Mouse (Mus musculus): Measurements from ENCODE around the gene Etnppl.

GRCm38 (mm10) chr3:130646110-130646810 is 29.0 kb downstream of the Etnppl start:
- no peak for TF ChIP-seq POLR2A (IDR thresholded peaks at IDR 0.05; ENCODE audit: control insufficient read depth in 1 of 2, insufficient read depth in 1 of 2, low read depth in 1 of 2, low read length in 2 of 2, poor library complexity in 1 of 2)
- TF ChIP-seq ZNF384 (IDR thresholded peaks at IDR 0.05; ENCODE audit: low read depth, low read length): no peak
- TF ChIP-seq NELFE (IDR thresholded peaks at IDR 0.05; ENCODE audit: low read depth, low read length): no peak
- no peak for TF ChIP-seq CTCF (IDR thresholded peaks at IDR 0.05 in 2 of 3, conservative IDR thresholded peaks at IDR 0.05 in 1 of 3; ENCODE audit: control insufficient read depth in 1 of 3, insufficient read depth in 1 of 3, low read depth in 2 of 3, low read length in 3 of 3, poor library complexity in 1 of 3, severe bottlenecking in 1 of 3)
- no peak for TF ChIP-seq ETS1 (IDR thresholded peaks at IDR 0.05; ENCODE audit: low read depth, low read length)
- no peak for TF ChIP-seq CHD2 (IDR thresholded peaks at IDR 0.05; ENCODE audit: low read length)
- TF ChIP-seq TBP (IDR thresholded peaks at IDR 0.05; ENCODE audit: low read depth, low read length): no peak
- TF ChIP-seq MYC (IDR thresholded peaks at IDR 0.05; ENCODE audit: low read depth, low read length): no peak
- TF ChIP-seq MXI1 (IDR thresholded peaks at IDR 0.05; ENCODE audit: low read depth, low read length): no peak
- no peak for TF ChIP-seq USF2 (IDR thresholded peaks at IDR 0.05; ENCODE audit: borderline replicate concordance in 1 of 2, insufficient read depth in 1 of 2, low read depth in 1 of 2, low read length in 2 of 2)
- TF ChIP-seq POLR2AphosphoS5 (IDR thresholded peaks at IDR 0.05; ENCODE audit: borderline replicate concordance, low read depth, low read length): no peak
